Mouse (Mus musculus): ENCODE data around the gene Tmem101.
A peak's percentile ranks its signal among the peaks of the same experiment; 100 is the strongest.

Gene Tmem101

DNA sequence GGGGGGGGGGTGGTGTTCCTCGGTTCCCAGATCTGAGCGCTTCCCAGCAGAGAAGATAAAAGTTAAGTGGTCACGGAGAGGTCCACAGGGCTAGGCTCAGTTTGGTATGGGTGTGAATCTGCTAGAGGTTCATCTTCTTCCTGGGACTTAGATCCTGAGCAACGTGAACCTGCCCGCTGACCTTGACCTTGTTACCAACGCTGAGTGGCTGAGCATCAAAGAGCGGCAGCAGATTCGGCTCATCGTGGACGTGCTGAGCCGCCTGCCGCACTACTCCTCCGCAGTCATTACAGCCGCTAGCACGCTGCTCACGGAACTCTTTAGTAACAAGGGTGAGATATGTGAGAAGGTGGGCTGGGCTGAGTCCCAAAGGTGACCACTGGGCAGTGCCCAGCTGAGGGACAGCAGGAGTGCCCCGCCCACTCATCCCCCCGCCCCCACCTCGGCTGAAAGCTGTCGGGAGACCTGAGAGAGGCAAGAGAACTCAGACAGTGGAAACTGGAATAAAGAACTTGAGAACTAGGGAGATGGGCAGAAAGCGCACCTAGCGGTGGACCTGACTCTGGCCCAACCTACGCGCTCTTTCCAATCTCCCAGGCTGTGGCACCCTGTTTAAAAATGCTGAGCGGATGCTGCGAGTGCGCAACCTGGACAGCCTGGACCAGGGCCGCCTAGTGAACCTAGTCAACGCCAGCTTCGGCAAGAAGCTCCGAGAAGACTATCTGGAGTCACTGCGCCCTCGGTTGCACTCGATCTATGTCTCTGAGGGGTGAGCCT lies 8.8 kb downstream of the Tmem101 start:
- DNase-seq: no peak

DNA sequence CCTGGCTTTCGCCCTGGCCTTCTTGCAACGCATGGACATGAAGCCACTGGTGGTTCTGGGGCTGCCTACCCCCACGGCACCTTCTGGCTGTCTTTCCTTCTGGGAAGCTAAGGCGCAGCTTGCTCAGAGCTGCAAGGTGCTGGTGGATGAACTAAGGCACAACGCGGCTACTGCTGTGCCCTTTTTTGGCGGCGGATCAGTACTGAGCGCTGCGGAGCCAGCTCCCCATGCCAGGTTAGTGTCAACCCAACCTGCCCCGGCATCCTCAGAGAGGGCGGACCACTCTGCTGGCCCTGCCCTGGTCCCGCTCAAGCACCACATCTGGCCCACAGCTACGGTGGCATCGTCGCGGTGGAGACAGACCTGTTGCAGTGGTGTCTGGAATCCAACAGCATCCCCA lies 9.7 kb downstream of the Tmem101 start:
- no peak for DNase-seq

DNA sequence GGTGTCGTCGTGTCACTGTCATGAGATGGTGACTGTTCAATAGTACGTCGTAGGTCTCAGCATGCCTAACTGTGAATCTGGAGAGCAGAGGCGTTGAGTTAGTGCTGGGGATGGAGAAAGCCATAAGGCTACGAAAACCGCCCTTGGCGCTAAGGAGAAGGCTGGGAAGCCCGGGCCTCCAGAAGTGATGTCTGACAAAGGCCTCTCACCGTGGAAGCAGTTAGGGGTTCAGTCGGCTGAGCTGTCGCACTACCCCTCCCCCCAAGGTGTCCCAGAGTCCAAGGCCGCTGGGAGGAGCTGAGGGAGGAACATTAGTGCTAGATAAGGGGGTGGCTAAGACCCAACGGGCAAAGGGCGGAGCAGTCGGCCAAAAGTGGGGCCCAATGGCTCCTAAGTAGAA lies 10.2 kb downstream of the Tmem101 start:
- peak; percentile 30 for DNase-seq

DNA sequence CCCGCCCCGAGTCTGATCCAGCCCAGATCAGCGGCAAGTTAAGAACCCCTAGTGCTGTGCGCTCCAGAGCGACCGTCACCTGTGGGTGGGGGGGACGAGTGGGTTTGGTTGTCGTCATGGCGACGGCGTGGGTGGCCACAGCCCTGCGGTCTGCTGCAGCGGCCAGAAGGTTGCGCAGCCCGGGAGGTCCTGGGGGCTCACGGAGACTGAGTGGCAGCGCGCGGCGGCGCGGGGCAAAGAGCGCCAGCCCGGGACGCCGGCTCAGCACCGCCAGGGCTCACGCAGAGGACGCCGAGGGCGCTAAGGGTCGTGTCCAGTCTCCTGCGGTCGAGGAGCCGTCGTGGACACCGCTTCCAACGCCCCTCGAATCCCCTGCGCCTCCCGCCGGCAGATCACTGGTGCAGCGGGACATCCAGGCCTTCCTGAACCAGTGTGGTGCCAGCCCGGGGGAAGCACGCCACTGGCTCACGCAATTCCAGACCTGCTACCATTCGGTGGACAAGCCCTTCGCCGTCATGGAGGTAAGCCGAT lies 10.7 kb downstream of the Tmem101 start, which contains the start of gene Nags:
TSS of gene Nags (plus strand) at position 43 of the 531 bp plus-strand sequence.
- no peak for DNase-seq

DNA sequence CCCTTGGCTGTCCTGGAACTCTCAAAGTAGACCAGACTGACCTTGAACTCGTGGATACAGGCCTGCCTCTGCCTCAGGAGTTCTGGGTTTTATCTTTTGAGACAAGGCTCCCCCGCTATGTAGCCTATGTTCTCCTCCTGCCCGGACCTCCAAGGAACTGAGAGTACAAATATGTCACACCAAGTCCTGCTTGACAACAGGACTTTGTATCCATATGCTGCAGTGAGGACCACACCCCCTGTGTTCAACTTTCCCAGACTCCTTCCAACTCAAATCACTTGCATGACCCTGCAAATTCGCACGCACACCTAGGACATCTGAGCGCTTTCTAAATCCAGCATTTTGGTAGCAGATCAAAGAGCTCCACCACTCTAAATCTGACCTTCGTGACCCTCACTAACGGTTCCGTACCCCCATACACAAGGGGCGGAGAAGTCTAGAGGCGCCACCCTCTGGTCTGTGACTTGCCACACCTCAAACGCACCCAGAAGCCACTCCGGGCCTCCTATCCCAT lies 11.2 kb downstream of the Tmem101 start:
- no peak for DNase-seq

DNA sequence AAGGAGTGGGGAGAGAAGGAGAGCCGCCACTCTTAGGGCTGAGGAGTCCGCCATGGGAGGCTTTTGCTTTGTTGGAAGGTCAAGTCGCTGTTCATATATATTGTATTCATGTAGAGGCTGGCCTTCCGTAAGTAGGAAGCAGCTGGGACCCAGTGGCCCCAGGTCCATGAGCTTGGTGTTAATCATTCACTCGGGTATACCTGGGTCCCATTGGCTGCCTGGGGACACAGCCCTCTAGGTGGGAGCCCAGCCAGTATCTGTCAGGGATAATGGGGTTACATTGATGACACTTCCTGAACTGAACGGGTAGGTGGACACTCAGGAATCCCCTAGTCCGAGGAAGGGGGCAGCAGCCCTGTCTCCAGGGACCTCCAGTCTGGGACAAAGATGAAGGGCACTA lies 13.8 kb downstream of the Tmem101 start:
- no peak for DNase-seq

DNA sequence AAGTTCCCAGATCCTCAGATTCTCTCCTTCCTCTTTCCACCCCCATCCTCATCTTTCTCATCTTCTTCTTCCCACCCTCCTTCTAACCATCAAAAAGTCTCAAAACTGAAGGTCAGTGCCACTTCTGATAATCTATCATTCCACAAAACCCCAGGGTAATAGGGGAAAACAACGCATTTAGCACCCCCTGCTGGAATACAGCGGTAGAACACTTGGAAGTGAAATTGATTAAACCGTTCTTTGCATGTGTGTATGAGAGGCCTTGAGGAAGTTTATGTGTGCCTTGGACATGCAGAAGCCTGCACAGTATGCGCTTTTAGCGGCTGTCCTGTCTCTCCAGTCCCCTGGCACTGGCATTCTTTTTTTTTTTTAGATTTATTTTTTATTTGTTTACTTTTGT lies 15.7 kb downstream of the Tmem101 start:
- DNase-seq: peak; percentile 77

DNA sequence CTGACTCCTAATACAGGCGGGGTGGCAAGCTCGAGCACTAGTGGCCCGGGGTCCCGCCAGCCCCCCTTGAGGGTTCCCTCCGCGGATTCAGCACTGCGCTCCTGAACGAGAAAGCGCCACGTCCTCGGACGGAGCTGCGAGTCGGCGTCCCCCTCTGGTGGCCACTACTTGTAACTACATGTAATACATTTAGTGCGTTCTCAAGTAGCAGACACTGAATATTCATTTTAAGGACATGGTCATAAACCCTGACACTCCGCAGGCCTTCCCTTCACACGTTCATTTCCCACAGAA lies 17.8 kb downstream of the Tmem101 start:
- peak; percentile 76 for DNase-seq

DNA sequence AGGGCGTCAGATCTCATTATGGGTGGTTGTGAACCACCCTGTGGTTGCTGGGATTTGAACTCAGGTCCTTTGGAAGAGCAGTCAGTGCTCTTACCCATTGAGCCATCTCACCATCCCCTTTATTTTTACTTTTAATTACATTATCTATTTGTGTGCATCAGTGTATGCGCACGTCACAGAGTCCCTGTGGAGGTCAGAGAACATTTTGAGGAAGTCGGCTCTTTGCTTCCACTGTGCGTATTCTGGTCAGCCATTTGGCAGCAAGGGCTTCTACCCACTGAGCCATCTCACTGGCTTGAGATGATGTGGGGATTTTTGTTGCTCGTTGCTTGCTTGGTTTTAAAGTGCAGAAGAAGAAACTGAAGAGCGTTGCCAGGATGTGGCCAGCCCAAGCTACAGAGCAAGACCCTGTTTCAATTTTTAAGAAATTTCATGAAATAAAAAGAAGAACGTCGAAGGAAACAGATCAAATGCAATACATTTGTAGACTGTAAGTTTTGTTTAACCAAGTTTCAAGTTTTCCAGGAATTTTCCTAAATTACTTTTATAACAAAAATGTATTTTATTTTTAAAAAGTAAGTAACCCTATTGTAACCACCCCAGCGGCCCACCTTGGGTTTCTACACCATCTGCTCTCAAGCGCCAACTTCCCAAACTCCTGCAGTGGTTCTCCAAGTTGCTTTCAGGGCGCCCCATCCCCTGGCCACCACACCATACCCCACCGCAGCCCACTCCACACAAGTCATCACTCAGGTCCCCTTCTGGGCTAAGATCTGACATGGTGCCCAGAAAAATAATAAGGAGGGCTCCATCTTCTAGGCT lies 18.4 kb downstream of the Tmem101 start:
- no peak for DNase-seq

DNA sequence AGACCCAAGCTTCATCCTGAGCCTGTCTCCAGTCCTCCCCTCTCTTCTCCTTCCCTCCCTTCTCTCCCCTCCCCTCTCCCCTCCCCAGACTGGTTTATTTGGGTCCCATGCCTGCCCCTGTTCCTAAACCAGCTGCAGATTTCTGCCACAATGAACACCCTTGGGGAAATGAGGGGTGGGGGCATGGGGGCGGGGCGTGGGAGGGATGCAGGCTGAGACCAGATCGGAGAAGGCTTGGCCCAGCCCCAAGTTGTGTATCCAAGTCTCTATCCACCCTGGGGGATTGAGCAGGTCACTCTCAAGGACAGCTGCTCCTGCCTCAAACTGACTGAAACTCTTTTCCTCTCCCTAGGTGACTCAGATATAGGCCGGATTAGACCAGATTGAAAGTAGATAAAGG lies 21.7 kb downstream of the Tmem101 start:
- no peak for DNase-seq

DNA sequence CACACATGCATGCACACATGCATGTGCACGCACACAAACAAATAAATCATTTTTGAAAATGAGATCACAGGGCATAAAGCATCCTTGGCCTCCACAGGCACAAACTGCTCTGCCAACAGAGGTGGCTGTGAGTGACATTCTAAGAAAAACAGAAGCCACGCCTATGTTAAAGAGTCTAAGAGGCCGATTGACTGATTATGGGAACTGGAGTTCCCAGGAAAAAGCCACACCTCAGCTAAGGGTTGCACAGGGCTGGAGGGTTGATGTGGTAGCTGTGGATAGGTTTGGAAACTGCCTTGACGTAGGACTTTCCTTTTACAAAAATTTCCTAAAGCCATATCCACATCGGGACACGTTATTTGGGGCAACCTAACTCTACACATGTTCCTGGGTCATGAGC lies 38.8 kb downstream of the Tmem101 start:
- DNase-seq: no peak

DNA sequence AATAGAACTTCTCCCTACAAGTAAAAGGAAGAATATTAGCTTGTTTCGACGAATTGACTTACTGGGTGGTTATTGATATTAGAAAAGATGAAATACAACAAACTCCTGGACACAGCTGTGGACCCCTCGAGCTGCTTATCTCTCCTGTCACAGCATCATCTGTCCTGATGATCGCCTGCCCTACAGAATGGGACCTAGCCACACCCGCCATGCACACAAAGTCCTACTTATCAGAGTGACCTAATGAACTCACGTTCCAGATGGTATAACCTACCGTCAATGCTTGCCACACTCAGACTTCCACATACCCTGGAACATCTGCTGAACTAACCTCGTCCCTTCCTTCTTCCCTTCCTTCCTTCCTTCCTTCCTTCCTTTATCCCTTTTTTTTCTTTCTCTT lies 40.0 kb downstream of the Tmem101 start:
- DNase-seq: no peak

DNA sequence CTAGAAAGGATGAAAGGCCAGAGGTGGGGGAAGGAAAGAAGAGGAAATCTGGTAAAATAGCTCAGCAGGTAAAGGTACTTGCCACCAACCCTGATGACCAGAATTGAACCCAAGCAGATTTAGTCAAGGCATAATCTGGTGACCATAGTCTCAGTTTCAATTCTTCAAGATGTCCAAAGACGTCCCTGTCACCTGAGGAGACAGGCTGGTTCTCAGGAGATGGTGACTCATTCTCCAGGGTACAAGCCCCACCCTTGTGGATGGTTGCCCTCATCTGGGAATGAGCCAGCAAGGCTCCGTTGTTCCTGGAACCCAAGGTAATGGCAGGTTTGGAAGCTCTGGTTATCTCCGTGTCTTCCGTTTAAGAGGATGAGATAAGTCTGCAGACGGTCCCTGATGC lies 44.6 kb downstream of the Tmem101 start:
- no peak for DNase-seq

DNA sequence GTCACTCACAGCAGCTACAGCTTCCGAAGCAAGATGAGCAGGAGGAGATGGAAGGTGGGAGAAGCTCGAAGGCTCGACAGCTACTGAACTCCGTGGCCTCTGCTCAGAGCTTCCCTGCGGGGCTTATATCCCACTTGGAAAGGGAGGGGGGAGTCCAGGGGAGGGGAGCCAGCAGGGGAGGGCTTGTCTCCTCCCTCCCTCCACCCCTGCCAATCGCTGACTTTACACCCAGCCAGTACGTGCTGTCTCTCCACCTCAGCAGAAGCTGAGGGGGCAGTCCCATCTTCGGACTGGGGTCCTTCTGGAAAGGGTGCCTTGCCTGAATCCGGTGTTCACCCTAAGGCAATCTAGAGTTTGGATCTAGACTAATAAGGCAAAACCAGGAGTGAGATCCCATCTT lies 48.5 kb downstream of the Tmem101 start, which contains the start of gene Pyy:
TSS of gene Pyy (minus strand) at position 101 of the 400 bp plus-strand sequence.
- DNase-seq: no peak

DNA sequence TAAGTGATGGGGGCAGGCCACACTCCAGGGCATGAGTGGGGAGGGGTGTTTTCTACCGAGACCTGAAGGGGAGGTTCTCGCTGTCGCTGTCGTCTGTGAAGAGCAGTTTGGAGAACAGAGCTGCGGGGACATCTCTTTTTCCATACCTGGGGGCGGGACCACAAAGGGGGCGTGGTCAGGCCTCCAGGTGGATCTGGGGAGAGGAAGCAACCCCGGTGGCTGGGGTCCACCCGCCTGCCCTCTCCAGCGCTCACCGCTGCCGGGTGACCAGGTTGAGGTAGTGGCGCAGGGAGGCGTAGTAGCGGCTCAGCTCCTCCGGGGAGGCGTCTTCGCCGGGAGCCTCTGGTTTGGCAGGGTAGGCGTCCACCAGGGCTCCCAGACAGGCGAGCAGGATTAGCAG lies 49.3 kb downstream of the Tmem101 start:
- DNase-seq: no peak

Data from lung, postnatal 10 days (tissue).